Mouse (Mus musculus): ENCODE measurements around the gene Mthfr. TPM values are rescaled to one million over a fixed set of nuclear protein-coding genes. Genes with fewer than 3 reads are reported as not detected.

Mthfr gene
- polyA plus RNA-seq (2021; fragmentation: Nextera tagmentation): 3.8 and 4.1 TPM in 2 replicates
- long read RNA-seq, experiment 1, full-length matches to known transcripts: 5 of 36 reads
- long read RNA-seq, experiment 1, partial matches to known transcripts: 7 of 36 reads
- long read RNA-seq, experiment 1, other reads (novel, unspliced or antisense): 24 of 36 reads
- long read RNA-seq, experiment 2, partial matches to known transcripts: 4 of 4 reads
- long read RNA-seq, experiment 2, other reads (novel, unspliced or antisense): 0 of 4 reads

DNA sequence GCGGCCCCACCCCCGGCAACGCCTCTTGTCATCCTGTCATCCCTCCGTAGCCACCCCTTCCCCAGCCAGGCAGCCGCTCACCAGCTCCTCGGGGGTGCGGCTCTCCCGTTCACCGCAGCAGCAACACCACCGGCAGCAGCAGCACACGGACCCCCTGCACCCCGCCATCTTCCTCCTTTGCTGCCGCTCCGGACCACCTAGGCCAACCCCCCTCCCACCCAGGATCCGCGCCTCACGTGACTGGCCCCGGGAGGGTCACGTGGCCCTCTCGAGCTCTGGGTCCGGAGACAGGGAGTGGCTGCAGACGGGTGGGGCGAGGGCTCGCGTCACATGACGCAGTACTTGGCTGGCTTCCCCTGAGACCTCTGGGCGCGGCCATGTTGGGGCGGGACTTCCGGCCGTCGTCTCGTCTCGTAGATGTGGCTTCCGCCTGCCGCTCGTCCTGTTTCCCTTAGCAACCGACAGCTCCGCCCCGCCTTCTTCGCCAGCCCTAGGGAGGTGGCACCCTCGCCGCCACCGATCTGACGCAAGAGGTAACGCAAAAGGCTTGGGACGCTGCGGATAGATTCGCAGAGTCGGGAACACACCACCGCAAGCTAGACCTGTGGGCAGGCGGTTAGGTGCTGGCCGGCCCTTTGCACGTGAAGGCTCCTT is at the start of gene Mthfr, which contains the start of gene Clcn6:
Gene Mthfr, plus strand, starts transcription at position 478 of the 654 bp plus-strand sequence.
Gene Clcn6, minus strand, starts transcription at position 222 of the 654 bp plus-strand sequence.

DNA sequence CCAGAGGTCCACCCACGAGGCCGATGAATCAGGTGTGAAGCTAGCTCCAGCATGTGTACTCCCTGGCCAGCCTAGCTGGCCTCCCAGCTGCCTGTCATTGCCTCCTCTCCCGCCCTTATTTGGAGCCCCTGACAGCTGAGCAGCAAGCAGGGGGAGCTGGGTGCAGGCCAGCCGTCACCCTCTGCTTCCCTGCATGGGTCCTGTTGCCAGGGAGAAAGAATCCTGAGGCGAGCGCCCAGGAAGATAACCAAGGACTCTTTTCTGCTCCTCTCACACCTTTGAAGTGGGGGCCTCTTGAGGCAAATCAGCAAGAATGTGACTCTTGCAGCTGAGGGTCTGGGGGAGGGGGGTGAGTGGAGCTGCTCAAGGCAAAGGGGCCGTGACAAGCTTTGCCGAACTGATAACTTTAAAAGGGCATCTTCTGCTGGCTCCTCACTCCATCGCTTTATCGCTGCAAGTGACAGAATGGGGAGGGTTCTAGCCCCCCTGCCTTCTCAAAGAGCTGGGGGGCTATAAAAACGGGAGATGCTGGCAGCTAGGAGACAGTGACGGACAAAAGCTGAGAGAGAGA is 38.6 kb upstream of the Mthfr start, which contains the start of gene Nppa:
Gene Nppa, plus strand, starts transcription at position 521 of the 571 bp plus-strand sequence.

DNA sequence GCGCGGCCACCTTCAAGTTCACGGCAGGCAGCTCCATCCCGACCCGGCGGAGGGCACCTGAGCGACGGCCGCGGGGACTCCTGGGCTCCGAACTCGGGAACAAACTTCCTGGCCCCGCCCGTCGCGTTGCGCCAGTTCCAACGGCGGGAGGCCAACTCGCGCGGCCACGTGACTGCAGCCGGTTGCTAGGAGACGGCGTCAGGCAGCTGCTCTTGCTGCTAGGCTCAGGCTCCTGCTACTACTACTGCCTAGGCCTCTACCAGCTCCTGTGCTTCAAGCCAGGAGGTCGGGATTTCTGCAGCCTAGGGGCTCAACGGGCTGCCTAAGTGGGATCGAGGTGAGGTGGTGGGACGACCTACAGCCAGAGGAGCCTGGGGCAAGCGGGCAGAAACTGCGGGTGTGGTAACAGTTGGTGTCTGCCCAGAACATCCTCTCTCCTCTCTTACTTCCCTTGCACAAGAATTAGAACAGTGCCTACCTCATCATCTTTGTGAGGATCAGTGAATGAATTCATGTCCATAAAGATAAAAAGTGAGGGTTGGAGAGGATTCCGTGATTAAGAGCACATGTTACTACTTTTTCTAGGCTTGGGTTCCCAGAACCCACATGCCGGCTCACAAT is 49.1 kb downstream of the Mthfr start, which contains the start of gene Agtrap:
Gene Agtrap, minus strand, starts transcription at position 125 of the 621 bp plus-strand sequence.

Other genes starting within 250 kb of the Mthfr start
- 1.6 and 1.9 TPM in 2 replicates for gene Zfp984, start 229.3 kb upstream of the Mthfr start, polyA plus RNA-seq (2021; fragmentation: Nextera tagmentation)
- 1.9 and 2.6 TPM in 2 replicates for gene Zfp933, start 190.7 kb upstream of the Mthfr start, polyA plus RNA-seq (2021; fragmentation: Nextera tagmentation)
- 7.3 and 7.7 TPM in 2 replicates for gene Miip, start 170.3 kb upstream of the Mthfr start, polyA plus RNA-seq (2021; fragmentation: Nextera tagmentation)
- 1.9 and 3.0 TPM in 2 replicates for gene Fv1, start 170.1 kb upstream of the Mthfr start, polyA plus RNA-seq (2021; fragmentation: Nextera tagmentation)
- gene Mfn2, start 134.4 kb upstream of the Mthfr start, polyA plus RNA-seq (2021; fragmentation: Nextera tagmentation): 74.5 and 85.6 TPM in 2 replicates
- 11.5 and 13.4 TPM in 2 replicates for gene Plod1, start 102.3 kb upstream of the Mthfr start, polyA plus RNA-seq (2021; fragmentation: Nextera tagmentation)
- gene 2510039O18Rik, start 98.2 kb upstream of the Mthfr start, polyA plus RNA-seq (2021; fragmentation: Nextera tagmentation): 4.5 and 10.2 TPM in 2 replicates
- not detected in 2 replicates for gene Nppb, start 53.3 kb upstream of the Mthfr start, polyA plus RNA-seq (2021; fragmentation: Nextera tagmentation)
- 0.31 TPM in 1 of 2 replicates, not detected in the other for gene Nppa, start 38.4 kb upstream of the Mthfr start, polyA plus RNA-seq (2021; fragmentation: Nextera tagmentation)
- gene Clcn6, start 256 bp upstream of the Mthfr start, polyA plus RNA-seq (2021; fragmentation: Nextera tagmentation): 10.9 and 23.5 TPM in 2 replicates
- 7.0 TPM in 2 replicates for gene Agtrap, start 49.0 kb downstream of the Mthfr start, polyA plus RNA-seq (2021; fragmentation: Nextera tagmentation)
- gene Mad2l2, start 91.3 kb downstream of the Mthfr start, polyA plus RNA-seq (2021; fragmentation: Nextera tagmentation): 28.3 and 28.9 TPM in 2 replicates
- 0.07 and 0.10 TPM in 2 replicates for gene Draxin, start 91.6 kb downstream of the Mthfr start, polyA plus RNA-seq (2021; fragmentation: Nextera tagmentation)
- gene Fbxo6, start 113.1 kb downstream of the Mthfr start, polyA plus RNA-seq (2021; fragmentation: Nextera tagmentation): 36.5 and 48.5 TPM in 2 replicates
- 133 and 147 TPM in 2 replicates for gene Fbxo44, start 121.4 kb downstream of the Mthfr start, polyA plus RNA-seq (2021; fragmentation: Nextera tagmentation)
- gene Fbxo2, start 121.5 kb downstream of the Mthfr start, polyA plus RNA-seq (2021; fragmentation: Nextera tagmentation): 138 and 183 TPM in 2 replicates
- 11.2 and 13.5 TPM in 2 replicates for gene Disp3, start 248.9 kb downstream of the Mthfr start, polyA plus RNA-seq (2021; fragmentation: Nextera tagmentation)